Mouse (Mus musculus) B cell, adult 2 months (primary cell): Measurements from ENCODE around the gene Kcnj6.

Source experiments
- DNase-seq, 2 experiments: peaks; one replicate each; pipeline ENCODE4 v3.0.0; 2022

The Kcnj6 gene

DNA sequence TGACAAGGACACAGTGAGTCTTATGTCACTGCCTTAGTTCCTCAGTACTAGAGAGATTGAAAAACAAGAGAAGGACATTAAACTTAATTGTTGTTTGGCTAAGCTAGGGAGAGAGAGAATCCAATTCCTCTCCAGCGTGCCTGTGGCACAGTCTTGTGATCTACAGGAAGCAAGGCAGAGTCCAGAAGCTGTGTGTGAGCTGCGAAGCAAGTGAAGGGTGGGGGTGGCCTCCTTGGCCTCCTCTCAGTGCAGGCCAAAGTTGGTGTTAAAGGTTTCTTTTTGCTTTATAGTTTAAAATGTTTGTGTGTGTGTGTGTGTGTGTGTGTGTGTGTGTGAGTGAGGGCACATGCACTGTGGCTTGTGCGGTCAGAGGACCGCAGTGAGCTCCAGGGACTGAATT, 295.5 kb downstream of the Kcnj6 start:
- DNase-seq: no peak

DNA sequence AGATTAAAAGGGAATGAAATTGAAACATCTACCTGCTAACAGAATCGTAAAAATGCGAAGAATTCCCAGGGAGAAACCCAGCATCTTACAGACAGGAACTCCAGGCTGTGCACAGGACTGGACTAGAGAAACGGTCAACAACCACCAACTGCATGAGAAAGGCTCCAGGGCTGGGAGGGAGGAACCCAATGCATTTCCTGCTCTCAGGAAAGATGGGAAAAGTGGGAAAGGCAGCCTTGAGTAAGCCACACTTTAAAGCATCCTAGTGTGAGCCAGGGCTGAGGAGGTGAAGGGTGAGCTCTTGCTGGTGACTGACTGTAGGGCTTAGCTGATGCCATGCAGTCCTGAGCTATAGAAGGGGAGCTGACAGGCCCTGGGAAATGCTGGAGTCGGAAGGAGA, 296.4 kb downstream of the Kcnj6 start:
- no peak for DNase-seq
